Mouse (Mus musculus) cerebellum, postnatal 14 days (tissue): Measurements from ENCODE around the gene Secisbp2.

Experiments used
- DNase-seq, 2 experiments: peaks; one replicate each; pipeline ENCODE4 v3.0.0; 2021; ENCODE audit warnings: mixed read lengths in 2 of 2

The Secisbp2 gene

GRCm38 (mm10) chr13:51685290-51685966 is 33.9 kb downstream of the Secisbp2 start:
- no peak for DNase-seq

- DNase-seq = no peak
Measured at GRCm38 (mm10) chr13:51686966-51687365, 35.5 kb downstream of the Secisbp2 start.

GRCm38 (mm10) chr13:51688688-51689087 is 37.2 kb downstream of the Secisbp2 start:
- no peak for DNase-seq

- DNase-seq = no peak
Measured at GRCm38 (mm10) chr13:51696481-51696880, 45.0 kb downstream of the Secisbp2 start.

- no peak for DNase-seq
Measured at GRCm38 (mm10) chr13:51697455-51697854, 46.0 kb downstream of the Secisbp2 start.

GRCm38 (mm10) chr13:51697897-51698296 is 46.4 kb downstream of the Secisbp2 start:
- DNase-seq = no peak

GRCm38 (mm10) chr13:51698318-51698717 is 46.8 kb downstream of the Secisbp2 start:
- DNase-seq = no peak

GRCm38 (mm10) chr13:51703893-51704292 is 52.4 kb downstream of the Secisbp2 start:
- no peak for DNase-seq

GRCm38 (mm10) chr13:51705882-51706854 is 54.7 kb downstream of the Secisbp2 start:
- no peak for DNase-seq

GRCm38 (mm10) chr13:51710738-51711137 is 59.2 kb downstream of the Secisbp2 start:
- no peak for DNase-seq

- DNase-seq = no peak
Measured at GRCm38 (mm10) chr13:51712022-51712421, 60.5 kb downstream of the Secisbp2 start.

- peak; percentile 66 to 79 for DNase-seq
Measured at GRCm38 (mm10) chr13:51716350-51717263, 65.1 kb downstream of the Secisbp2 start.

GRCm38 (mm10) chr13:51719256-51719655 is 67.8 kb downstream of the Secisbp2 start:
- DNase-seq = no peak

GRCm38 (mm10) chr13:51720556-51720955 is 69.1 kb downstream of the Secisbp2 start:
- DNase-seq = no peak

- no peak for DNase-seq
Measured at GRCm38 (mm10) chr13:51723114-51723513, 71.6 kb downstream of the Secisbp2 start.

- DNase-seq = no peak
Measured at GRCm38 (mm10) chr13:51724566-51724965, 73.1 kb downstream of the Secisbp2 start.

- peak; percentile 32 to 53 for DNase-seq
Measured at GRCm38 (mm10) chr13:51725446-51725845, 73.9 kb downstream of the Secisbp2 start.

- no peak for DNase-seq
Measured at GRCm38 (mm10) chr13:51725926-51726574, 74.6 kb downstream of the Secisbp2 start.

GRCm38 (mm10) chr13:51727364-51727763 is 75.9 kb downstream of the Secisbp2 start:
- no peak for DNase-seq

GRCm38 (mm10) chr13:51729887-51730361 is 78.4 kb downstream of the Secisbp2 start:
- DNase-seq = no peak

GRCm38 (mm10) chr13:51731474-51731873 is 80.0 kb downstream of the Secisbp2 start:
- peak; percentile 85 to 86 for DNase-seq

- no peak for DNase-seq
Measured at GRCm38 (mm10) chr13:51732097-51732664, 80.7 kb downstream of the Secisbp2 start.
